Mouse (Mus musculus) heart, postnatal 0 days (tissue): ENCODE results near the gene Sqstm1. TPM values are rescaled to one million over a fixed set of nuclear protein-coding genes. Genes with fewer than 3 reads are reported as not detected.

Experiments
- ATAC-seq: fragments of 200-750 bp; cut with Nextera tagmentation; 2 replicates; pipeline ENCODE4 v1.8.0; 2017; ENCODE audit warnings: low read depth, moderate number of reproducible peaks, moderate library complexity; ENCODE audit not compliant: insufficient read depth
- DNase-seq: peaks from one replicate; pipeline ENCODE4 v3.0.0-alpha.2; 2016; ENCODE audit warnings: low spot score
- H3K27ac ChIP-seq: fragments of 300-500 bp; sonication (generic); 2 replicates; pipeline ENCODE4 v1.5.1; 2014; ENCODE audit warnings: low read depth, mild to moderate bottlenecking
- H3K27me3 ChIP-seq: fragments of 300-500 bp; sonication (generic); 2 replicates; pipeline ENCODE4 v1.6.1; 2014; ENCODE audit warnings: low read length, mixed read lengths; ENCODE audit not compliant: control insufficient read depth, insufficient read depth
- H3K36me3 ChIP-seq: fragments of 300-500 bp; sonication (generic); replicated peaks from 2 replicates; pipeline ENCODE4 v1.6.1; 2014; ENCODE audit warnings: low read length, mixed read lengths; ENCODE audit not compliant: control insufficient read depth, insufficient read depth
- H3K4me1 ChIP-seq: fragments of 300-500 bp; sonication (generic); 2 replicates; pipeline ENCODE4 v1.6.1; 2014; ENCODE audit warnings: antibody characterized with exemption; ENCODE audit not compliant: control insufficient read depth, insufficient read depth
- H3K4me2 ChIP-seq: fragments of 300-500 bp; sonication (generic); 2 replicates; pipeline ENCODE4 v1.6.1; 2014; ENCODE audit warnings: low read depth, mild to moderate bottlenecking, low read length, moderate library complexity
- H3K4me3 ChIP-seq: fragments of 300-500 bp; sonication (generic); 2 replicates; pipeline ENCODE4 v1.5.1; 2014; ENCODE audit warnings: low read depth, low read length
- H3K9ac ChIP-seq: fragments of 300-500 bp; sonication (generic); replicated peaks from 2 replicates; pipeline ENCODE4 v1.6.1; 2014; ENCODE audit warnings: low read depth, low read length, mixed read lengths
- H3K9me3 ChIP-seq: fragments of 300-500 bp; sonication (generic); replicated peaks from 2 replicates; pipeline ENCODE4 v1.6.1; 2016; ENCODE audit warnings: low read length; ENCODE audit not compliant: control insufficient read depth
- CTCF ChIP-seq: IDR thresholded peaks from 2 replicates; pipeline ENCODE4 v1.5.1; 2016; ENCODE audit warnings: antibody characterized with exemption, control low read depth, low read depth
- EP300 ChIP-seq: IDR thresholded peaks from 2 replicates; pipeline ENCODE4 v1.6.1; 2016; ENCODE audit warnings: antibody characterized with exemption, low read depth
- WGBS: fragments of 180-500 bp; shearing (Covaris S2); extraction: QIAGEN DNeasy Blood & Tissue Kit; methylation state at CpG from one replicate; pipeline ENCODE4 v1.1.7; 2014; 5-methylcytosine and 5-hydroxymethylcytosine counted together
- polyA plus RNA-seq: library from polyadenylated mRNA; unstranded; fragments of >200 nt; fragmentation: Nextera tagmentation; extraction: Ambion mirVana; gene quantifications from 2 replicates; pipeline ENCODE4 v1.2.1, GENCODE M21; 2015
- total RNA-seq: library from RNA; depleted of rRNA; stranded (reverse); fragments of >200 nt; gene quantifications from 2 replicates; pipeline ENCODE4 v1.2.3, GENCODE M21; 2014; ENCODE audit warnings: low replicate concordance

Sqstm1 gene
- total and polyA plus RNA-seq, 2 experiments from 2014 or later: 244 to 249 TPM

GRCm38 (mm10) chr11:50182702-50183101 is 27.9 kb downstream of the Sqstm1 start:
- Histone ChIP-seq H3K4me3 (no peak overlapping the region), H3K27me3 (no peaks in the 10 kb centered on the region), H3K27ac (no peak overlapping the region), H3K9me3 (no peaks in the 10 kb centered on the region), H3K4me2 (no peak overlapping the region), H3K4me1 (no peaks in the 10 kb centered on the region), H3K9ac (no peak overlapping the region), H3K36me3 (no peaks in the 10 kb centered on the region)
- WGBS: 75% methylated on average over 4 of the region's 4 CpGs
- no peak for DNase-seq
- TF ChIP-seq EP300: no peak
- no peak for ATAC-seq

GRCm38 (mm10) chr11:50180478-50181231 is 30.0 kb downstream of the Sqstm1 start:
- 68% methylated on average over 6 of the region's 6 CpGs for whole genome bisulfite sequencing
- Histone ChIP-seq H3K27ac (no peak overlapping the region), H3K4me3 (no peak overlapping the region), H3K4me2 (no peak overlapping the region), H3K4me1 (no peaks in the 10 kb centered on the region), H3K9ac (no peak overlapping the region), H3K9me3 (no peaks in the 10 kb centered on the region), H3K36me3 (peaks cover 8% of the 10 kb centered on the region), H3K27me3 (no peaks in the 10 kb centered on the region)
- DNase-seq: no peak
- ATAC-seq: no peak
- TF ChIP-seq EP300 (no peak), CTCF (no peak)

- Histone ChIP-seq H3K9ac (no peak overlapping the region), H3K4me2 (no peak overlapping the region), H3K36me3 (peaks cover 8% of the 10 kb centered on the region), H3K27ac (0 out of 2 replicates have a peak overlapping the region, but pooled peaks have one; percentile 3), H3K4me1 (peaks cover 6% of the 10 kb centered on the region), H3K9me3 (no peaks in the 10 kb centered on the region), H3K4me3 (no peak overlapping the region), H3K27me3 (no peaks in the 10 kb centered on the region)
- no peak for TF ChIP-seq CTCF
- TF ChIP-seq EP300: no peak
- ATAC-seq: no peak
- DNase-seq: no peak
- 69% methylated on average over 5 of the region's 5 CpGs for WGBS
Observed at GRCm38 (mm10) chr11:50178532-50179488, 31.8 kb downstream of the Sqstm1 start.

GRCm38 (mm10) chr11:50177111-50177510 is 33.5 kb downstream of the Sqstm1 start:
- Histone ChIP-seq H3K27me3 (no peaks in the 10 kb centered on the region), H3K4me1 (peaks cover 6% of the 10 kb centered on the region), H3K4me2 (no peak overlapping the region), H3K9me3 (no peaks in the 10 kb centered on the region), H3K4me3 (no peak overlapping the region), H3K27ac (no peak overlapping the region), H3K9ac (no peak overlapping the region), H3K36me3 (peaks cover 8% of the 10 kb centered on the region)
- ATAC-seq (no peak), DNase-seq (no peak)
- WGBS: 60% methylated on average over 6 of the region's 6 CpGs
- TF ChIP-seq EP300: no peak
- no peak for TF ChIP-seq CTCF

DNA sequence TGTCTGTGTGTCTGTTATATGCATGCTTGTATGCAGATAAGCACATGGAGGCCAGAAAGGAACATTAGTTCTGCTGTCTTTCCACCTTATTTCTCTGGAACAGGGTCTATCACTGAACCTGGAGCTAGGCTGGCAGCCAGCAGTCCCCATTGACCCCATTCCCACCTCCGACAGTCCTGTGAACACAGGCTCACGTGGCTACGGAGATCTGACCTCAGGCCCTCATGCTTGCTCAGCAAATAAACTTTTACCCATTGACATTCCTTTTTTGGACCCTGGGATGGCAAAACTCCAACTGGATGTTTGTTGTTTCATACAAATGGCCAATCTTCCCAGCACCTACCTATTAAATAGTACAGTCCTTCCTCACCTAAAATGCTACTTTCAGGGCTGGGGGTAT is 34.3 kb downstream of the Sqstm1 start:
- Histone ChIP-seq H3K27me3 (no peaks in the 10 kb centered on the region), H3K4me2 (no peak overlapping the region), H3K27ac (no peak overlapping the region), H3K4me3 (no peak overlapping the region), H3K9me3 (no peaks in the 10 kb centered on the region), H3K4me1 (peaks cover 6% of the 10 kb centered on the region), H3K36me3 (peaks cover 14% of the 10 kb centered on the region), H3K9ac (no peak overlapping the region)
- WGBS: 69% methylated on average over 3 of the region's 3 CpGs
- no peak for ATAC-seq
- DNase-seq: no peak
- TF ChIP-seq CTCF (no peak), EP300 (no peak)
